Mouse (Mus musculus): ENCODE data around the gene Sox1. TPM values are rescaled to one million over a fixed set of nuclear protein-coding genes. Genes with fewer than 3 reads are reported as not detected.

Gene Sox1
- polyA plus RNA-seq, 1 experiment from 2014 or later = 1.9 TPM

DNA sequence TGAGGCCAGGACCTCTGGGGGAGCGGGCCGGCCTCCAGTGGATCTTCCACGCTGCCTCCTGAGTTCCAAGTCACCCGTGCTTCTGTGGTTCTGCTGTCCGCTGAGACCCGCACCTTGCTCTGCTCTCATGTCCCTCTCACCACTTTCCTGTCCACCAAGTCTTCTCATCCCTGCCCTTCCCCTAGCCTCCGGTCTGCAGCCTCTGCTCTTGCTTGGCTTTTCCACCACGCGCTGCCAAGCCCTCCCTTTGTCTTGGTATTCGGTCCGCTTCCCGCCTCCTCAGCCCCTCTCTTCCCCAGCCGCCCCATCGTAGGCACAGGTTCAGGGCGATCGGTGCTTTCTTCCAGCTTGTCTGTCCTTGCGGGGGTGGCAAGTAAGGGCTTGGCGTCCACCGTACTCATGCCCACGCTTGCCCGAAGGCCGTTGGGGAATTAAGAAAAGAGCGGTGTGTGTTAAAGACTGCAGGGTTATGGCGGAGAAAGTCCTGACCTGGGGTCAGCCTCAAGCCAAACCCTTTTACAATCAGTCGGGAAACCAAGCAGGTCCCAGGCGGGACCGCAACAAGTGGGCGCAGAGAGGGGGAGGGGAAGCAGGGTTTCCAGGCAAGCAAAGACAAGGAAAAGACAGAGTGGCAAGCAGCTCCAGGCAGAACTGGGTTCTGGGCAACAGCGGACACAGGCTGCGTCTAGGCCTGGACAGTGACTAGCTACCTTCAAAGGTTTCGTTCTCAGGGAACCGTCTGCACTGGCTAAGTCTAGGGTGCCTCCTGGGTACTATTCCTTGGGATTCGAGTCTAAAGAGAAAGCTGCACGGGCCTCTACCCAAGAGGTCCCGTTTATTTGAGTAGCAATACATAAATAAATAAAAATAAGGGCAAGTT is 6.5 kb downstream of the Sox1 start:
- no peak overlapping the region for H3K27ac ChIP-seq
- H3K4me3 ChIP-seq = peak overlapping the region; percentile 31
- H3K4me1 ChIP-seq = peaks cover 43% of the 10 kb centered on the region
- ATAC-seq (ENCODE audit: low FRiP score, low read depth) = peak; percentile 12; the same call in 1 of the 2 replicates
- H3K9ac ChIP-seq = peak overlapping the region; percentile 47
- 1% methylated on average over 35 of the region's 35 CpGs for WGBS
- H3K36me3 ChIP-seq = no peaks in the 10 kb centered on the region
- peak overlapping the region; percentile 65 for H3K4me2 ChIP-seq (replicated peaks)
- no peaks in the 10 kb centered on the region for H3K9me3 ChIP-seq
- H3K27me3 ChIP-seq (replicated peaks) = peaks cover 74% of the 10 kb centered on the region

DNA sequence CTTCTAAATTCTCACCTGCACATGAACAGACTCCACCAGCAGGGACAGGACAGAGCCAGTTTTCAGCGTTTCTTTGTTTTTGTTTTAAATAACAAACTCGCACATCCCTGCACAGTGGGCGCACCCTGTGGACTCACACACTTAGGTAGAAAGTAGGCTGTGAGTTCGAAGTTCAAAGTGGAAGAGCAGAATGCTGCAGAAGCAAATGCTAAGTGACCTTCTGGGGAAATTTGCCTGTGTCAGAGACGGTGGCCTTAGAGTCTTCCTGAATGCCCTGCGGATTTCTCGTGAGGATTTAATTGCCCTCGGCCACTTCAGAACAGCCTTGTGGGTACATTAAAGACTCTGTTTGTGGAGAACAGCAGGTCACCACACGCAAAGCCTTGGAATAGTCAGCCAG is 7.6 kb downstream of the Sox1 start:
- Histone ChIP-seq H3K27ac (no peak overlapping the region), H3K4me3 (no peak overlapping the region)

DNA sequence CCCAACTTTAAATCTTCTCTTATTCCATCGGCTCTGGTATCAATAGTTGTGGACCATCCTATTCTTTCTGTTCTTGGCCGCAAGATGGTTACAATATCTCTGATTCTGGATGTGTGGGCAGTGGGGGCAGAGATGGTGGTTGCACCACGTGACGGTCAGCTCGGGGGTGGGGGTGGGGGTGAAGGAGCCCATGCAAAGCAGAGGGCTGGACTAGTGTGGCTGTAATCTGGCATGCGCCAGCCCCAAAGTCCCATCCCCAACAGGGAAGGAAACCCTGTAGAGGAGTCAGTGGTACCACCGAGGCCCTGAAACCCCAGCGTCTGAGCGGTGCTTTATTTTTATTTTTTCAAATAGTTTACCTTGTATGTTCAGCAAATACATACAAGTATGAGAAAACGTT is 12.9 kb downstream of the Sox1 start:
- H3K27ac ChIP-seq = no peak overlapping the region
- H3K36me3 ChIP-seq = no peaks in the 10 kb centered on the region
- no peak overlapping the region for H3K4me3 ChIP-seq
- H3K9ac ChIP-seq = no peak overlapping the region
- ATAC-seq (ENCODE audit: low FRiP score, low read depth) = no peak
- peaks cover 65% of the 10 kb centered on the region for H3K27me3 ChIP-seq (replicated peaks)
- 11% methylated on average over 10 of the region's 10 CpGs for WGBS
- H3K4me1 ChIP-seq = peaks cover 11% of the 10 kb centered on the region
- H3K4me2 ChIP-seq (replicated peaks) = peak overlapping the region; percentile 30
- no peaks in the 10 kb centered on the region for H3K9me3 ChIP-seq

More for the DNA sequence above, 7.6 kb downstream of the Sox1 start:
- ATAC-seq (ENCODE audit: low FRiP score, low read depth) = 0 out of 2 replicates have a peak, but pooled peaks have one; percentile 39
- H3K36me3 ChIP-seq = no peaks in the 10 kb centered on the region
- H3K4me1 ChIP-seq = peaks cover 36% of the 10 kb centered on the region
- H3K9ac ChIP-seq = no peak overlapping the region
- 5% methylated on average over 9 of the region's 9 CpGs for WGBS
- no peak overlapping the region for H3K4me2 ChIP-seq (replicated peaks)
- peaks cover 68% of the 10 kb centered on the region for H3K27me3 ChIP-seq (replicated peaks)
- H3K9me3 ChIP-seq = no peaks in the 10 kb centered on the region

DNA sequence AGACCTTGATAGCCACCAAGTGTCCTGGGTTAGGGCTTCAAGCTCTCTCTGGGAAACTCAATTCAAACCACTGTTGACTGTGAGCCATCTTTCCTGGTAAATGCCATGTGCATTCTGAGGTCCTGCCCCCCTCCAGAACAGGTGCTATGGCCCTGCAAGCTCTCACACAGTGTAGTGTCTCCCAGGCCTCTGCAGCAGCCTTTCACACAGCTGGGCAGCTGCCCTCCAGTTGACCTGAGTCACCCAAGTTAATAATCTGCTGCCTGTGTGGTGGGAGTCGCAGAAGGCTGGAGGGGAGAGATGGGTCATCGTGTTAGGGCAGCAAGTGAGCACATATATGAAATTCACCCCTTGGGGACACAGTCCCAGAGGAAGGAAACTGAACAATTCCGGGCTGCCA is 14.9 kb downstream of the Sox1 start:
- Histone ChIP-seq H3K36me3 (no peaks in the 10 kb centered on the region), H3K27ac (no peak overlapping the region), H3K9me3 (no peaks in the 10 kb centered on the region), H3K9ac (no peak overlapping the region), H3K4me2 (replicated peaks) (no peak overlapping the region), H3K4me1 (0 out of 2 replicates have a peak, but pooled peaks cover 5% of the 10 kb centered on the region), H3K4me3 (no peak overlapping the region), H3K27me3 (replicated peaks) (peaks cover 51% of the 10 kb centered on the region)
- ATAC-seq (ENCODE audit: low FRiP score, low read depth) = no peak
- WGBS = 44% methylated on average over 3 of the region's 3 CpGs

DNA sequence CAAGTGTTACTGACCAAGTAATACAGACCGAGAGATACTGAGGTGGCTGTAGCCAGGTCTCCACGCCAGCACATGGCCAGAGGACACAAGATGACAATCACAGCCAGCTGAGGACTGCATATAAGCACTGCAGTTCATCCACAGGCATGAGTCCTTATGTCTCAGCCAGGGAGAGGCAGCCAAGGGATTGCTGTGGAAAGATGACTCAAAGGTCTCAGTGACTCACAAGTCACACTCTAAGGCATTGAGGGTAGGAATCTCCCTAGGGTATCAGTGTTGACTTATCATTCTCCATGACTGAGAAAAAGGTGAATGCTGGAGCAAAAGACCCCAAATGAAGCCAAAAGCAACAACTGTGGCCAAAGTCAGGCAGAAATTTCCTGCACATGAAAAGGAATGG is 22.0 kb downstream of the Sox1 start:
- Histone ChIP-seq H3K36me3 (no peaks in the 10 kb centered on the region), H3K4me1 (no peaks in the 10 kb centered on the region), H3K27ac (no peak overlapping the region), H3K4me3 (no peak overlapping the region), H3K27me3 (replicated peaks) (peaks cover 27% of the 10 kb centered on the region), H3K4me2 (replicated peaks) (no peak overlapping the region), H3K9me3 (no peaks in the 10 kb centered on the region), H3K9ac (no peak overlapping the region)
- 94% methylated on average over 2 of the region's 2 CpGs for WGBS
- no peak for ATAC-seq (ENCODE audit: low FRiP score, low read depth)

DNA sequence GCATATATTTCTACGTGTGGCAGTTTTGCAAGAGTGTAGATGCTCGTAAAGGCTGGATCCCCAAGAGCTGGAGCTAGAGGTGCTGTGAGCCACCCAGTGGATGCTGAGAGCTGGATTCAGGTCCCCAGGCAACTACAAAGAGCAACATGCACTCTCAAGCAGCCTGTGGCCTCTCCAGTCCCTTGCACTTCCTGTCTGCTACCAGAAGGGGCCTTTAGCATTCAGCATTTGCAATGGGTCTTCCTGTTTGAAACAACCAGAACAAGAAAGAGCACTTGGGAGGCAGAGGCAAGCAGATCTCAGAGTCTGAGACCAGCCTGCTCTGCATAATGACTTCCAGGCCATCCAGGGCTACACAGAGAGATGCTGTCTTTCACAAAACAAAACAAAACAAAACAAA is 25.4 kb downstream of the Sox1 start:
- Histone ChIP-seq H3K4me2 (replicated peaks) (no peak overlapping the region), H3K9me3 (no peaks in the 10 kb centered on the region), H3K4me1 (no peaks in the 10 kb centered on the region), H3K4me3 (no peak overlapping the region), H3K36me3 (no peaks in the 10 kb centered on the region), H3K27ac (no peak overlapping the region), H3K9ac (no peak overlapping the region), H3K27me3 (replicated peaks) (peaks cover 56% of the 10 kb centered on the region)
- no peak for ATAC-seq (ENCODE audit: low FRiP score, low read depth)
- WGBS = 83% methylated on average over 2 of the region's 2 CpGs

DNA sequence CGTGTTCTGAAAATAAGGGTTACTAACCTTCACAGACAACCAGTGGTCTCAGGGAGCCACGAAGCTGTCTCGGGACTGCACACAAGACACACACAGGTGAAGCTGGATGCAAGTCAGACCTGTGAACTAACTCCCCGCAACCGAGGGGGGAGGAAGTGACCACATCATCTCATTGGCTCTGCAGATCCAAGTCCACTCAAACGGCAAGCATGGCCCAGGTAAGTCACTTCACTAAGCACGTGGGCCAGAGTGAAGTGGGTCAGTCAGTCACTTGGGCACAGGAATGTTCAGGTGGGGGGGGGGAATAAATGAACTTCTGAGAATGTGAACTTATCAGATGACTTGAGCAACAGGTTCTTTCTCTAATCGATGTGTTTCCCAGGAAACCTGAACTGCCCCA is 30.8 kb downstream of the Sox1 start:
- Histone ChIP-seq H3K4me3 (no peak overlapping the region), H3K4me1 (peaks cover 24% of the 10 kb centered on the region), H3K9me3 (no peaks in the 10 kb centered on the region), H3K36me3 (no peaks in the 10 kb centered on the region), H3K9ac (no peak overlapping the region), H3K4me2 (replicated peaks) (no peak overlapping the region), H3K27ac (no peak overlapping the region), H3K27me3 (replicated peaks) (peaks cover 84% of the 10 kb centered on the region)
- ATAC-seq (ENCODE audit: low FRiP score, low read depth) = no peak
- WGBS = 92% methylated on average over 8 of the region's 8 CpGs

DNA sequence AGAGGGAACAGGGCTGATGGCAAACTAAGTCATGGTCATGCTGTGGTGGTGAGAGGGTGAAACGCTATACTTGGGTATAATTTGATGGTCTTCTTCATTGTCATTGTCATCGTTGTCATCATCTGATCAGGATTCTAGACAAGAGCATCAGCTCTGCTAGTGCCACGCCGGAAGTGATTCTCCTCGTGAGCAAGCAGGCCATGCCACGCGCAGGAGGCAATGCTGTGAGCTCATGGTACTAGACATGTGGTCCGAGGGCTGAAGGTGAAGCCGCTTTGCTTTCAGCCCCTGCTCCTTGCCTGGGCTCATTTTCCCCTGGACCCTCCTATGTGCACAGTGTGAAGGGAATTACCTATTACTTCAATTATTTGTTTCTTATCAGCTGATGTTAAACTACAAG is 32.3 kb downstream of the Sox1 start:
- no peaks in the 10 kb centered on the region for H3K9me3 ChIP-seq
- peaks cover 35% of the 10 kb centered on the region for H3K4me1 ChIP-seq
- WGBS = 52% methylated on average over 9 of the region's 9 CpGs
- H3K4me2 ChIP-seq (replicated peaks) = no peak overlapping the region
- no peak overlapping the region for H3K4me3 ChIP-seq
- no peaks in the 10 kb centered on the region for H3K36me3 ChIP-seq
- peaks cover 95% of the 10 kb centered on the region for H3K27me3 ChIP-seq (replicated peaks)
- H3K27ac ChIP-seq = no peak overlapping the region
- ATAC-seq (ENCODE audit: low FRiP score, low read depth) = no peak
- no peak overlapping the region for H3K9ac ChIP-seq

DNA sequence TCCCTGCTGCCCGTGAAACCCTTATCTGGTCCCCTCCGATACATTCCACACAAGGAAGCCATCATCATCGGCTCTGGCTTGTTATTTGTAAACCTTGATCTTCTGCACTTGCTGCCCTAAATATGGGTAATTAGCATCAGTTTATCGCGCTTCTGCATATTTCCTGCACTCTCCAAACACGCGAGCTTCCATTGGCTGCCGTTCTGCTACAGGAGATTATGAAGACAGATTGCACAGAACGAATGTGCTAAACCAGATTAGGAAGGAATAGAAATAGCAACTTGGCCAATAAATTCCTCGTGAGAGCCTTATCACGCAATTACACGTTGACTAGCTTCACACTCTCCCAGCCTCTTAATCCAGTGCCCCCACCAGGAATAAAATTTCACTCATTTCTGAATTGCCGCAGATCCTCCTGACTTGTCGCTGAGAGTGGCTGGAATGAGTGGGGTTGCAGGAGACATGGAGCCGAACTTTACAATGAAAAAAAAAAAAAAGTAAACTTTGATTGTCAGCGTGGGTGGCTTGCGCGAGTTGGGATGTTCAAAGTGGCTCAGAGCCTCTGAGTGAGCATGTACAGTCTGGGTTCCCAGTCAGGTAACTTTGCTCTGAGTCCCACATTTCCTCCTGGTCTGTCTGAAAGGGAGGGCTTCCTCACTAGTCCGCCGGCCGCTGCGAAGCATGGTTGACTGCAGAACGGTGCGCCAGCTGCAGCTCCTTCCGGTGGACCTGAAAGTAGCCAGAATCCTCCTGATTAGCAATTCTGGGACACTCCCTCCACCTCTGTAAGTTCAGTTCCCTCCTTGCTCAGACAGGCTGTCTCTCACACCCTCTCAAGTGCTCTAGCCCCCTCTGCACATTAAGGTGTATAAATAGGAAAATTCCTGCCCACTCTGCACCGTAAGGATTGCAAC is 33.0 kb downstream of the Sox1 start:
- Histone ChIP-seq H3K4me2 (replicated peaks) (peak overlapping the region; percentile 24), H3K27ac (no peak overlapping the region)

DNA sequence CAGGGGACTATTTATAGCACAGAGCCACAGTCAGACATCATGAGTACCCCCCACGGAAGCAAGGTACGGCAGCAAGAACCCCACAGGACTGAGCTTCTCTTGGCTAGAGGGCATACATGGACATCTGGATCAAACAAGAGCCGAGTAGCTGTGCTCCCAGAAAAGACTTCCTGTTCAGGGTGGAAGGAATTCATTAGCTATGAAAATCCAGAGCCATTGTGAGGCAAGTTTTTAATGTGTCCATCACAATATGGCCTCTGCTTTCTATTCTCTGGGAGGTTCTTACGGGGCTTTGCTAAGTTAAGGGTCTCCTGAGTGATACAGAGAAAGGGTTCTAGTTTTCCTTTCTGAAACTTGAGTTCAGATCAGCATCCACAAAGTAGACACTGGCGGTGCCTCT is 33.8 kb downstream of the Sox1 start:
- no peak for ATAC-seq (ENCODE audit: low FRiP score, low read depth)
- H3K27ac ChIP-seq = no peak overlapping the region
- no peak overlapping the region for H3K9ac ChIP-seq
- H3K4me3 ChIP-seq = no peak overlapping the region
- H3K4me2 ChIP-seq (replicated peaks) = no peak overlapping the region
- peaks cover 95% of the 10 kb centered on the region for H3K27me3 ChIP-seq (replicated peaks)
- H3K36me3 ChIP-seq = no peaks in the 10 kb centered on the region
- no peaks in the 10 kb centered on the region for H3K9me3 ChIP-seq
- H3K4me1 ChIP-seq = peaks cover 42% of the 10 kb centered on the region
- 22% methylated on average over 5 of the region's 5 CpGs for WGBS

More for the DNA sequence above, 33.0 kb downstream of the Sox1 start:
- Histone ChIP-seq H3K36me3 (no peaks in the 10 kb centered on the region), H3K27me3 (replicated peaks) (peaks cover 95% of the 10 kb centered on the region), H3K9ac (no peak overlapping the region), H3K4me3 (no peak overlapping the region), H3K9me3 (no peaks in the 10 kb centered on the region), H3K4me1 (peaks cover 42% of the 10 kb centered on the region)
- ATAC-seq (ENCODE audit: low FRiP score, low read depth) = no peak
- 15% methylated on average over 26 of the region's 26 CpGs for WGBS

DNA sequence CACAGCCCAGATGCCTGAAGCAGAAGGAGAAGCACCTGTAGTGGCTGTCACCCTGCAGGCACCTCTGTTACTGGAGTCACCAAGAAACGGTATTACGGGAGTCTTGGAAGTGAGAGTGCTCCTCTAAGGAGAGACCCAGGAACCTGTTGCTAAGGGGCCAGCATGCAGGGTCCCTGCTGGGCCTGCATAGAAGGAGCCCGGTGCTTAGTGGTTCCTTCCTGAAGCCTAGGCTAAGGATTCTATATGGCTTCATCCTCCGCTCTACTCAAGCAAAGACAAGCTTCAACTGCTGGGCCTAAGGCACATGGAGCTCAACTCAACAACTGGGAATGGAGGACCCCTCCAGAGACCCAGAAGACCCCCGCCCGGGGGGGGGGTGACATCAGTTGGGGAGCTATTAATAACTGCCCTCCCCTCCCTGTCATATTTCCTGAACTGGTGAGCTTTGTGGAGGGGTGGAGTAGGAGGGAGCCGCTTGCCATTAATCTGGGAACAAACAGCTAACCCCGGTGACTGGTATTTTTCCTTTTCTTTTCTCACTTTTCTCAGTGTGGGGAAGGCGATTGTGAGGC is 34.6 kb downstream of the Sox1 start:
- Histone ChIP-seq H3K27me3 (replicated peaks) (peaks cover 92% of the 10 kb centered on the region), H3K4me1 (peaks cover 42% of the 10 kb centered on the region), H3K4me3 (no peak overlapping the region), H3K9ac (no peak overlapping the region), H3K36me3 (no peaks in the 10 kb centered on the region), H3K27ac (no peak overlapping the region), H3K4me2 (replicated peaks) (peak overlapping the region; percentile 58; the same call in 1 of the 2 replicates), H3K9me3 (no peaks in the 10 kb centered on the region)
- WGBS = 10% methylated on average over 9 of the region's 9 CpGs
- ATAC-seq (ENCODE audit: low FRiP score, low read depth) = no peak; the same call in 1 of the 2 replicates

All from neural tube, embryonic 12.5 days (tissue).